Mouse (Mus musculus) heart, adult 2 months (tissue): ENCODE measurements at regions not wholly inside any gene's neighbourhood (a gene's known extent, or its start where the extent isn't known, plus 50 kb on each side); places are given as distances from the start of the nearest gene placed in this dataset.

ENCODE experiments used
- DNase-seq, 2 experiments: peaks; one replicate each; pipeline ENCODE4 v3.0.0; 2021
- H3K27ac ChIP-seq: fragments of 200-600 bp; 2 replicates; pipeline ENCODE4 v1.8.1; 2022
- H3K27me3 ChIP-seq: fragments of 200-500 bp; 2 replicates; pipeline ENCODE4 v1.6.1; 2012; ENCODE audit warnings: mild to moderate bottlenecking, low read length, inconsistent platforms, mixed read lengths; ENCODE audit not compliant: control insufficient read depth, insufficient read depth
- H3K36me3 ChIP-seq: fragments of 200-500 bp; 2 replicates; pipeline ENCODE4 v1.6.1; 2012; ENCODE audit warnings: low read length, inconsistent platforms; ENCODE audit not compliant: control insufficient read depth, insufficient read depth
- H3K4me1 ChIP-seq: fragments of 200-500 bp; 2 replicates; pipeline ENCODE4 v1.6.1; 2011; ENCODE audit warnings: low read length; ENCODE audit not compliant: control insufficient read depth, insufficient read depth
- H3K4me3 ChIP-seq: fragments of 200-600 bp; 2 replicates; pipeline ENCODE4 v1.8.1; 2022
- H3K79me2 ChIP-seq: fragments of 200-500 bp; replicated peaks from 2 replicates; pipeline ENCODE4 v1.6.1; 2012; ENCODE audit warnings: mild to moderate bottlenecking, inconsistent platforms, low read length, moderate library complexity, mixed read lengths; ENCODE audit not compliant: control insufficient read depth, insufficient read depth
- H3K9ac ChIP-seq: fragments of 200-500 bp; 2 replicates; pipeline ENCODE4 v1.6.1; 2012; ENCODE audit warnings: low read depth, mild to moderate bottlenecking, control low read depth, inconsistent platforms, low read length, mixed read lengths
- CTCF ChIP-seq: fragments of 200-600 bp; IDR thresholded peaks from 2 replicates; pipeline ENCODE4 v1.8.1; 2022; ENCODE audit warnings: antibody characterized with exemption, mild to moderate bottlenecking, moderate library complexity
- EP300 ChIP-seq: fragments of 200-500 bp; IDR thresholded peaks from 2 replicates; pipeline ENCODE4 v1.6.1; 2011; ENCODE audit warnings: low read depth, low read length, control low read depth; ENCODE audit not compliant: insufficient read depth
- POLR2A ChIP-seq: fragments of 200-500 bp; IDR thresholded peaks from 2 replicates; pipeline ENCODE4 v1.6.1; 2011; ENCODE audit warnings: mild to moderate bottlenecking, low read depth, low read length, control low read depth; ENCODE audit not compliant: insufficient read depth
- WGBS: fragments of 180-500 bp; shearing (Covaris S2); methylation state at CpG from one replicate; pipeline ENCODE4 v1.1.7; 2018; 5-methylcytosine and 5-hydroxymethylcytosine counted together
- intact Hi-C: fragments of 180-260 bp; cut with DNase I; formaldehyde crosslinking; loops from one replicate; pipeline ENCODE4 v1.15.1; 2025

DNA sequence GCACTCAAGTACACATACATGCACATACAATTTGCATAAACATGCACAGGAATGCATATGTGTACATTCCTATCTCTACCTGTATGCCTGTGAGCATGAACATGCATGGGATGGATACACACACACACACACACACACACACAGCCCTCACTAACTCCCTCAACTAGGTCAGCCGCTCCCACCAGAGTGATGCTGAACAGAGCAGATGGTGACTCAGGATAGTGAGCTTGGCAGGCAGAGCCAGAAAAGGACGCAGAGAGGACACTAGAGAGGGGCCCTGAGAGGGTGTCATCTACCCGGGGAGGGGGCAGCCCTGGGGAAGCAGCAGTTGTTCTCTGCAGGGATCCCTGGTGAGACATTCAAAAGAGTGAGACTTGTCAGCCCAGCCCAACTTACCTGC is 85.6 kb upstream of the Nectin1 start:
- no peaks in the 10 kb centered on the region for H3K36me3 ChIP-seq
- no peak overlapping the region for H3K27ac ChIP-seq
- intact Hi-C loops = no loop called here
- no peaks in the 10 kb centered on the region for H3K4me1 ChIP-seq
- WGBS = 50% methylated on average over 3 of the region's 3 CpGs
- no peaks in the 10 kb centered on the region for H3K27me3 ChIP-seq
- no peaks in the 10 kb centered on the region for H3K79me2 ChIP-seq
- DNase-seq = no peak
- H3K4me3 ChIP-seq = no peak overlapping the region
- no peak overlapping the region for H3K9ac ChIP-seq
- no peak for TF ChIP-seq CTCF
- no peak for TF ChIP-seq EP300
- TF ChIP-seq POLR2A = no peak

DNA sequence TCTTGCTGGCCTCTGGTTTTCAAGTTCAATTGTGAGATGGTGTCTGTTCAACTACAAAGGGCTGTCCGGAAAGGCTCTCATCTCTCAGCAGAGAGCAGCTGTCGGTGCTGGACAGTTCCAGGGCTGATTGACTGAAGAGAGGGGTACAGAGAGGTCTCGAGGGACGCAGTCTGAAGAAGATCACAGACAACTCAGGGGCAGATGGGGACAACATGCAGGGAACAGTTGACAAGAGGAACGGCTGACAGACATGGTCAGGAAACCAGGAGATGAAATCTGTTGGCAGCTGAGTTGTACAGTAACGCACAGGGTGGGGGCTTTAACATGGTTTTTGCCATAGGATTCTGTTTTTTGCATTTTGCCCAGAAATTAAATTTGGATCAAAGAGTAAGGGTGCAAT is 84.5 kb upstream of the Nectin1 start:
- intact Hi-C loops = no loop called here
- Histone ChIP-seq H3K79me2 (no peaks in the 10 kb centered on the region), H3K27ac (no peak overlapping the region), H3K36me3 (no peaks in the 10 kb centered on the region), H3K4me1 (no peaks in the 10 kb centered on the region), H3K4me3 (no peak overlapping the region), H3K27me3 (no peaks in the 10 kb centered on the region), H3K9ac (no peak overlapping the region)
- TF ChIP-seq CTCF = no peak
- no peak for TF ChIP-seq EP300
- no peak for TF ChIP-seq POLR2A
- WGBS = 58% methylated on average over 6 of the region's 6 CpGs
- DNase-seq = no peak

DNA sequence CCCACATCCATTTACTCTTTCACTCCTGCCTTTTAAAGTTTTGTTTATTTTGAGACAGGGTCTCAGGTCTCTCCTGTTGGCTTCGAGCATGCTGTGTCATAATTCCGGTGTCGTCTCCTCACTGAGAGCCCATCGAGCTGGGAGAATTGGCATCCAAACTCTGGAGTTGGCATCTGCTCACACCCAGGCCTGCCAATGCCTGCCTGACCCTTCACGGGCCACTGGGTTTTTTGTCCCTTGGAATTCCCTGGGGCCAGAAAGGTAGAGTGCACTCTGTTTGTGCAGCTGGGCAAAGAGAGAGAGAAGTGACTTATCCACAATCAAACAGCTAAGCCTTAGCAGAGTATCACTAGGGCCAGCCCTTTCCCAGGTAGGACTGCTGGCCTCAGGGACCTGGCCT is 83.6 kb upstream of the Nectin1 start:
- Histone ChIP-seq H3K27ac (no peak overlapping the region), H3K79me2 (no peaks in the 10 kb centered on the region), H3K4me3 (no peak overlapping the region), H3K9ac (no peak overlapping the region), H3K4me1 (no peaks in the 10 kb centered on the region), H3K27me3 (no peaks in the 10 kb centered on the region), H3K36me3 (no peaks in the 10 kb centered on the region)
- intact Hi-C loops = no loop called here
- WGBS = 66% methylated on average over 5 of the region's 5 CpGs
- DNase-seq = no peak
- TF ChIP-seq EP300 (no peak), POLR2A (no peak), CTCF (no peak)

DNA sequence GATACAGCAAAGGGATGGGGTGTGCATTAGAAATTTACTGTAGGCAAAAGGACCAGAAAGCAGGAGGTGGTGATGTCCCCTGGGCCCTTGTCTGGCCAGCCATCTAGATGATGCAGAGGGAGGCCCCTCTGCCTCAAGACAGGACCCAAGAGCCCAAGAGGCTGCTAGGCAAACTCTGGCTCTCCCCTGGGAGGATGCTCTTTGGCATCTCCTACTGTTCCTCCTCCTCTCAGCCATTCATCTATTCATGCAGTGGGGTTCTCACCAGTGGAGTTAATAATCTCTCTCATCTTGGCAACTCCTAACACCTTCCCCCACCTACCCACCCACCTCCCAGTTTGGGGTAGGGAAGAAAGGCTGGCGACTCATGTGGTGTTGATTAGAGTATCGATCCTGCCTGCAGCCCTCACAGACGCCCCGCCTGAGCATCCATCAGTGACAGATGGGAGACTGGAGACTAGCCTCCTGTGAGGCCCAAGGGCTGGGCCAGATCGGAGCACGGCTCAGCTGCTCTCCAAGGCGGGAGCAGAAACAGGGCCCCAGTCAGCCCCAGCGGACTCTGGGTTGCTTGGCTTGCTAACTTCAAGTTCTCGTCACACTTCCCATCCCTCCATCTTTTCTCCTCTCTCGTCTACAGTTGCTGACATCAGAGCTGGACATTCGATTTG is 82.8 kb upstream of the Nectin1 start:
- no peaks in the 10 kb centered on the region for H3K4me1 ChIP-seq
- H3K27ac ChIP-seq = no peak overlapping the region
- H3K4me3 ChIP-seq = no peak overlapping the region
- no peaks in the 10 kb centered on the region for H3K79me2 ChIP-seq
- no peaks in the 10 kb centered on the region for H3K36me3 ChIP-seq
- intact Hi-C loops = no loop called here
- 38% methylated on average over 11 of the region's 11 CpGs for WGBS
- no peaks in the 10 kb centered on the region for H3K27me3 ChIP-seq
- no peak for TF ChIP-seq CTCF
- no peak overlapping the region for H3K9ac ChIP-seq
- no peak for DNase-seq

DNA sequence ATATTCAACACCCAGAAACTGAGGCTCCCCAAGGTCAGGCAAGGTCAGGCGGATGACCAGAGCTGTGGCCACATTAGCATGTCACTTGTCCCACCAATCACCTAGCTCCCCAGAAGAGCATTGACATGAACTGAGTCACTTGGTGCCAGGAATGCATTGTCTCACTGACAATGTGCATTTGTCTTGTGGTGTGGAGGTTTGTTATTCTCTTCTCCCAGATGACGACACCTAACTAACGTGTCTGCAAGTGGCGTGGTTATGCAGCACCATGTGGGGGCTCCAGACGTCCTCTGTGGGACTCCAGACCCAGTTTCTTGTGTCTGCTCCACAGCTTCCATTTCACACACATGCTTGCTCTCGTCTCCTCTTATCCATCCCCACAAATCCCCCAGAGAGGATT is 82.1 kb upstream of the Nectin1 start:
- no peak for DNase-seq
- no peak overlapping the region for H3K9ac ChIP-seq
- WGBS = 61% methylated on average over 6 of the region's 6 CpGs
- no peaks in the 10 kb centered on the region for H3K79me2 ChIP-seq
- no peak overlapping the region for H3K27ac ChIP-seq
- intact Hi-C loops = no loop called here
- H3K36me3 ChIP-seq = no peaks in the 10 kb centered on the region
- no peak overlapping the region for H3K4me3 ChIP-seq
- TF ChIP-seq CTCF = no peak
- TF ChIP-seq POLR2A = no peak
- TF ChIP-seq EP300 = no peak
- H3K4me1 ChIP-seq = no peaks in the 10 kb centered on the region
- H3K27me3 ChIP-seq = no peaks in the 10 kb centered on the region

DNA sequence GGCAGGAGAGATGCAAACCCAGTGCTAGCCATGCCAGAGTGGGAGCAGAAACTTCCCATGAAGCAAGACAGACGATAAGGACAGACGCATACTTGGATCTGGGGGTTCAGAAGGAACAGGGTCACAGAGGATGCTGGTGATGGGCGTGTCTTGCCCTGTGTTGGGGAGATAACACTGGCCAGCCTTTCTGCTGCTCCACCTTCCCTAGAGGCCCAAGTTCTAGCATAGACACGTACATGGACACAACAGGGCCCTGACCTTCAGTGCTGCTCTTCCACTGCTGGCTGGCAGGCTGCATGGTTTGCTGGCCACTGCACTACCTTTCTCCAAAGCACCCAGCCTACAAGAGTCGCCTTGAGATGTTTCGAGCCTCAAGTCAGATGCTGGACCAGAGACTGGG is 76.4 kb upstream of the Nectin1 start:
- DNase-seq = no peak
- H3K9ac ChIP-seq = no peak overlapping the region
- H3K36me3 ChIP-seq = no peaks in the 10 kb centered on the region
- no peak overlapping the region for H3K27ac ChIP-seq
- H3K79me2 ChIP-seq = no peaks in the 10 kb centered on the region
- H3K4me1 ChIP-seq = no peaks in the 10 kb centered on the region; the same call in 1 of the 2 replicates
- no peak overlapping the region for H3K4me3 ChIP-seq
- intact Hi-C loops = no loop called here
- WGBS = 58% methylated on average over 6 of the region's 6 CpGs
- TF ChIP-seq CTCF (no peak), POLR2A (no peak), EP300 (no peak)
- H3K27me3 ChIP-seq = no peaks in the 10 kb centered on the region
